Mouse (Mus musculus) testis, adult 2 months (tissue): ENCODE results near the gene Cblc.

Source experiments
- CTCF ChIP-seq: fragments of 200-500 bp; IDR thresholded peaks from 2 replicates; pipeline ENCODE4 v1.5.1; 2012; ENCODE audit warnings: low read depth, mild to moderate bottlenecking, inconsistent platforms, low read length, moderate library complexity; ENCODE audit not compliant: control insufficient read depth, insufficient read depth, insufficient replicate concordance
- POLR2A ChIP-seq: fragments of 200-500 bp; IDR thresholded peaks from 2 replicates; pipeline ENCODE4 v1.6.1; 2012; ENCODE audit warnings: low read depth, mild to moderate bottlenecking, inconsistent platforms, low read length, moderate library complexity; ENCODE audit not compliant: control insufficient read depth

DNA sequence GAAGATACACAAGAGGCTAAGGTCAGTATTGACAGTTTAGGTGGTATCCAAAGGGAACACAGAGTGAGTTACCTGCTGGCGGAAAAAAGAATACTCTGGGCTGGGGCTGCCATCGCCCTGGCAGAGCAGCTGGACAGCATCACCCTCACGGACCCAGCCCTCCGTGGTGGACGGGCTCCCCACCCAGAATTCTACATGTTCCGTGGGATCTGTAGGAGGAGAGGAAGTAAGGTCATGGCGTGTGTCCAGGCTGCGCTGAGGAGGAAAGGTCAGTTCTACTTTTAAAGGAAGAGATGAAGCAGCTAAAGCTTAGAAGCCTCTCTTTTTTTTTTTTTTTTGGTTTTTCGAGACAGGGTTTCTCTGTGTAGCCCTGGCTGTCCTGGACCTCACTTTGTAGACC lies 32.0 kb downstream of the Cblc start:
- TF ChIP-seq CTCF (no peak), POLR2A (no peak)
